Comparison of ENCODE assay signal across 12 mouse cellular contexts in genomic region chr9:28354978-28355377, GRCm38 (mm10).
"Had no signal": no experiment of that assay in that cellular context is flagged by ENCODE, and none has a peak within 500 bp of the region (broad histone marks: within the 10 kb centered on the region; RNA-seq: fewer than 3 reads in every experiment).

No protein-coding gene starts in this region.

- H3K4me1 ChIP-seq: limb, embryonic 12.5 days; liver, embryonic 13.5 days; midbrain, embryonic 15.5 days had no signal

- ATAC-seq: liver, postnatal 0 days; midbrain, embryonic 15.5 days had no signal

- H3K36me3 ChIP-seq: limb, embryonic 12.5 days; liver, embryonic 13.5 days; midbrain, embryonic 15.5 days; neural tube, embryonic 13.5 days had no signal

- H3K4me2 ChIP-seq: limb, embryonic 12.5 days; liver, embryonic 13.5 days; midbrain, embryonic 15.5 days; neural tube, embryonic 13.5 days had no signal

- H3K9ac ChIP-seq: limb, embryonic 12.5 days; liver, embryonic 13.5 days; liver, postnatal 0 days; midbrain, embryonic 15.5 days; neural tube, embryonic 13.5 days had no signal

- H3K27me3 ChIP-seq: limb, embryonic 12.5 days; liver, embryonic 13.5 days; midbrain, embryonic 15.5 days; neural tube, embryonic 13.5 days had no signal

- H3K9me3 ChIP-seq: limb, embryonic 12.5 days; liver, embryonic 13.5 days; midbrain, embryonic 15.5 days; neural tube, embryonic 13.5 days had no signal

- DNase-seq: kidney, postnatal 10 days; kidney, postnatal 4 days; liver; liver, embryonic 13.5 days; liver, postnatal 0 days; right cerebral cortex, adult 18-20 months; thymus, adult 2 months; thymus, postnatal 25 days had no signal

- H3K4me3 ChIP-seq: layer of hippocampus, adult 2 months; limb, embryonic 12.5 days; liver, embryonic 13.5 days; midbrain, embryonic 15.5 days; neural tube, embryonic 13.5 days had no signal

- H3K27ac ChIP-seq: layer of hippocampus, adult 2 months; limb, embryonic 12.5 days; liver, embryonic 13.5 days; midbrain, embryonic 15.5 days; neural tube, embryonic 13.5 days had no signal
